Mouse (Mus musculus): ENCODE data around the gene Mbnl2.

GRCm38 (mm10) chr14:120313466-120313865, 38.0 kb downstream of the Mbnl2 start:
- no peak for TF ChIP-seq CTCF (IDR thresholded peaks at IDR 0.05; ENCODE audit: borderline replicate concordance, control insufficient read depth, extremely low read depth, insufficient read depth, low read length, poor library complexity)
- no peak for TF ChIP-seq POLR2A (IDR thresholded peaks at IDR 0.05; ENCODE audit: control insufficient read depth, extremely low read depth, insufficient read depth, low read length, poor library complexity)

Data from thymus, adult 2 months (tissue).